Mouse (Mus musculus): ENCODE results near the gene Tnp2. TPM values are rescaled to one million over a fixed set of nuclear protein-coding genes. Genes with fewer than 3 reads are reported as not detected.

Tnp2 gene
- polyA plus RNA-seq, 1 experiment from 2014 or later, result not detected

DNA sequence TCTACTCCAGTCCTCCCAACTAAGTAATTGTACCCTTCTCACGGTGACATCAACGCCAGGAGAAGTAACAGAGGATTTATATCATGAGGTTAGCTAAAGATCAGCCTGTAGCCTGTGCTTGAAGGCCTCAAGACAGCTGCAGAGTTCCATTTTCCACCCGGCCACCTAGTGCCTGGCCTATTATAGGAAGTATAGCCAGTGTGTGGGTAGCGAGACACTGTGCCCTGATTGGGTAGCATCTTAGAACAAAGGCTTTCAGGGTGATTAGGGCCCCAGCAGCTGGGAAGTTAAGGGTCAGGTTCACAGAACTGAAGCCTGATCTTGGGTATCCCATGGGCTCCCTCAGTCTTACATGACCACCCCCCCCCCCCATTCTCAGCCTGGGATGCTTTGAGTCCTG, 406 bp upstream of the Tnp2 start:
- Histone ChIP-seq H3K9me3 (replicated peaks) (no peaks in the 10 kb centered on the region), H3K4me1 (replicated peaks) (peaks cover 35% of the 10 kb centered on the region), H3K4me2 (no peak overlapping the region), H3K9ac (no peak overlapping the region), H3K4me3 (no peak overlapping the region), H3K27ac (no peak overlapping the region), H3K27me3 (no peaks in the 10 kb centered on the region; the same call in 1 of the 2 replicates), H3K36me3 (no peaks in the 10 kb centered on the region)
- ATAC-seq (replicated peaks; ENCODE audit: insufficient number of reproducible peaks, insufficient read depth, low FRiP score, low read depth), result no peak
- 65% methylated on average over 4 of the region's 4 CpGs for WGBS

DNA sequence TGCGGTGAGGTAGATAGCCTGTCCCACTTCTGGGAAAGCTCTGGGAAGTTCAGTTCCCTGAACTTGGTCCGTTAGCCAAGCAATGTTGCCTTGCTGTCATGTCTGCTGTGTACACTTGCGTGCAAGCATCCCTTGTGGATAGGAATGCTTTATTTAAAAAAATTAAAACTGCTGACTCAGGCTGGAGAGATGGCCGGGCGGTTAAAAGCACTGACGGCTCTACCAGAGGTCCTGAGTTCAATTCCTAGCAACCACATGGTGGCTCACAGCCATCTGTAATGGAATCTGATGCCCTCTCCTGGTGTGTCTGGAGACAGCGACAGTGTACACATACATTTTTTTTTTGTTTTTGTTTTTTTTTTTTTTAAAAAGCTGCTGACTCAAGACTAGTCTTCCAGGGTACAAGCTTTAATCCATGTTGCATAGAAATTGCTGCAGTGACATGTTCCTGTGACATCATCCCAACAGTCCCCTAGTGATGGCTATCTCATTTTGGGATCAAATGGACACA, 857 bp downstream of the Tnp2 start:
- no peaks in the 10 kb centered on the region; the same call in 1 of the 2 replicates for H3K27me3 ChIP-seq
- no peaks in the 10 kb centered on the region for H3K9me3 ChIP-seq (replicated peaks)
- peak overlapping the region; percentile 17; the same call in 1 of the 2 replicates for H3K4me2 ChIP-seq
- H3K9ac ChIP-seq, result no peak overlapping the region
- H3K27ac ChIP-seq, result peak overlapping the region; percentile 99
- H3K4me1 ChIP-seq (replicated peaks), result peaks cover 46% of the 10 kb centered on the region
- H3K4me3 ChIP-seq, result no peak overlapping the region
- no peak for ATAC-seq (replicated peaks; ENCODE audit: insufficient number of reproducible peaks, insufficient read depth, low FRiP score, low read depth)
- 66% methylated on average over 7 of the region's 7 CpGs for WGBS
- H3K36me3 ChIP-seq, result no peaks in the 10 kb centered on the region

DNA sequence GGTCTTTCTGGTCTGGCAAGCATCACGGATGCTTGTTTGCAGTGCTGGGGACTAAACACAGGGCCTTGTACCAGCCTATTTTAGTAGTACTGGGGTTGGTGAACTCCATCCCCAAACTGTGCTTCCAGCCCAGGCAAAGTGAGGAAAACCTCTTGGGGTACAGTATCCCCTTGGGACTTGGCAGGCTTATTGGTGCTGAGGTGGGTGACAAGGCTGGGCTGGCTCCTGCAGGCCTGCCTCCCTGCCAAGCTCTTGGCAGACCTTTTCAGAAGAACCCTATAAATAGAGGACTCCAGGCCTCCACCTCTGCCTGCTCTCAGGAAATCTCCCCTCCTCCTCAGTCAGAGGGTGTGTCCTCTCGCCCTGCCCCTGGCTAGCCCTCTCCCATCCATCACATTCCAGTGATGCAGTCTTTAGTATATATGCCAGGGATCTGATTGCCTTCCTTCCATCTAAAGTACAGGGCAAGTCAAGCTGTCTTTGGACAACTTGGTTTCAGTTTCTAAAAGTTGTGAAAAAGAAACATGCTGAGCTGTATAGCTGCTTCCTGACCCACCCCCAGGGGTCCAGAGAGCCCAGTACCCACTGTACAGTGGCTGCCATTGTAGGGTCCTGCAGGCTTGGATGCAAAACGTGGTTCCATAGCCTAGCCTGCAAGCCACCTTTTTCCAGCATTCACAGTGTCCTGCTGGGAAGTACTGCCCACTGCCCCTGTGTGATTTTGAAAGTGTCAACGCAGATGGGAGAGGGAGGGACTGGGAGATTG, 1.5 kb downstream of the Tnp2 start:
- Histone ChIP-seq H3K27me3 (no peaks in the 10 kb centered on the region; the same call in 1 of the 2 replicates), H3K36me3 (no peaks in the 10 kb centered on the region), H3K4me2 (peak overlapping the region; percentile 97), H3K27ac (peak overlapping the region; percentile 99), H3K9me3 (replicated peaks) (no peaks in the 10 kb centered on the region), H3K4me3 (no peak overlapping the region; the same call in 1 of the 2 replicates), H3K9ac (no peak overlapping the region), H3K4me1 (replicated peaks) (peaks cover 52% of the 10 kb centered on the region)
- no peak for ATAC-seq (replicated peaks; ENCODE audit: insufficient number of reproducible peaks, insufficient read depth, low FRiP score, low read depth)
- 40% methylated on average over 4 of the region's 4 CpGs for WGBS

DNA sequence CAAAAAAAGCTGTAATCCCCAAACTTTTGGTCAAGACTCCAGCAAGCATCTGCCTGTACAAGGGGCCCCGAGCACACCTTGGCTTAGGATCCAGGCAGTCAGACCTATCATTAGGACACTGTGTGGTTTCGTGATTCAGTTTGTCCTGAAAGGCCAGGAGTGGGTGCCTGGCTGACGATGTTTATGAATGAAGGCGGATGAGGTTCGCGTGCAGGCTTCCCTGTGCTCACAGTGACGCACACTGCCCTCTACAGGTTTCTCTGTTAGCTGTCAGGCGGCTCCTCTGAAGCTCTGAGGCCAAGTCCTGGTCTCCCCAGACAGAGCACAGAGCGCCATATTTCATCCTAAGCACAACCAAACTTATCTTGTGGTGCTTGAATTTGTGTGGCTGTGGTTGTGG, 2.2 kb downstream of the Tnp2 start:
- no peaks in the 10 kb centered on the region; the same call in 1 of the 2 replicates for H3K27me3 ChIP-seq
- H3K4me3 ChIP-seq, result peak overlapping the region; percentile 85
- peaks cover 59% of the 10 kb centered on the region for H3K4me1 ChIP-seq (replicated peaks)
- H3K36me3 ChIP-seq, result no peaks in the 10 kb centered on the region
- H3K9ac ChIP-seq, result peak overlapping the region; percentile 77
- peak overlapping the region; percentile 97 for H3K4me2 ChIP-seq
- peak; percentile 16; the same call in 1 of the 2 replicates for ATAC-seq (replicated peaks; ENCODE audit: insufficient number of reproducible peaks, insufficient read depth, low FRiP score, low read depth)
- no peaks in the 10 kb centered on the region for H3K9me3 ChIP-seq (replicated peaks)
- H3K27ac ChIP-seq, result peak overlapping the region; percentile 99
- 3% methylated on average over 9 of the region's 9 CpGs for WGBS

DNA sequence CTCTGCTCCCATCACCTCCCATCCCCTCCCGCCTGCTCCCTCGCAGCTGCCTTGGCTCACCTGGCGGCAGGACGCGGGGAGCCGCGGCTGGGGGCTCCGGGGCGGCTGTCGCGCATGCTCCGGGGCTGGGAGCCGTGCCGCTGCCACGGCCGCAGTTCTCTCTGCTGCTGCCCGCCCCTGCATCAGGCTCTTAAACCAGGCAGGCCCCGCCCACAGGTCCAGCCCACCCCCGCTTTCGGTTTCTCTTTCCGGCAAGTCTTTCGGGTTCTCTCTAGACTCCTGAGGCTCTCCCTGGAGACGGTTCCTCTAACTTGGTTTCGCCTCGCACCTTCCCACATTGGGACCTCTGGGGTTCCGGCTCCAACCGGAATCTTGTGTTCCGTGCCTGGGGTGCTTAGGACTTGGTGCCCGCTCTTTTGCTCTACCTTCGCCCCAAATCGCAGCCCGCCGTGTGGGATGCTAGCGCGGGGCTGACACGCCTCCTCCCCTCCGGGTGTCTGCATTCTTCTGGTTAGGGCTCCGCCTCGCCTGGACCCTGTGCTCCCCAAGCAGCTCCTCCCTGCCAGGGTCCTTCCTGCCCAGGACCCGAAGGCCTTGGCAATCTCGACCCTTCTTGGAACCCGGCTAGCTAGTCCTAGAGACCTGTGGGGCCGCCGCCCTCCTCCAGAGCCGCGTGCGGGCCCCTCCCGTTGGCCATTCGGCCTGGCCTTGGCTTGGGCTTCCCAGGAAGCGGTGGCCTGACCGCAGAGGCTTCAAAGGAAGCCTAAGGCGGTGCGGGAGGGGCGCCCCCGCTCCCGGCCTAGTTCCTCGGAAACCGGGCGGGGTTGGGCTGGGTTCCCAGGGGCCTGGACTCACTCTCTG, 2.9 kb downstream of the Tnp2 start, which contains the start of gene Socs1:
Socs1 (minus strand) TSS at position 166 of the 861 bp plus-strand sequence.
- no peaks in the 10 kb centered on the region for H3K36me3 ChIP-seq
- peak; percentile 84 for ATAC-seq (replicated peaks; ENCODE audit: insufficient number of reproducible peaks, insufficient read depth, low FRiP score, low read depth)

DNA sequence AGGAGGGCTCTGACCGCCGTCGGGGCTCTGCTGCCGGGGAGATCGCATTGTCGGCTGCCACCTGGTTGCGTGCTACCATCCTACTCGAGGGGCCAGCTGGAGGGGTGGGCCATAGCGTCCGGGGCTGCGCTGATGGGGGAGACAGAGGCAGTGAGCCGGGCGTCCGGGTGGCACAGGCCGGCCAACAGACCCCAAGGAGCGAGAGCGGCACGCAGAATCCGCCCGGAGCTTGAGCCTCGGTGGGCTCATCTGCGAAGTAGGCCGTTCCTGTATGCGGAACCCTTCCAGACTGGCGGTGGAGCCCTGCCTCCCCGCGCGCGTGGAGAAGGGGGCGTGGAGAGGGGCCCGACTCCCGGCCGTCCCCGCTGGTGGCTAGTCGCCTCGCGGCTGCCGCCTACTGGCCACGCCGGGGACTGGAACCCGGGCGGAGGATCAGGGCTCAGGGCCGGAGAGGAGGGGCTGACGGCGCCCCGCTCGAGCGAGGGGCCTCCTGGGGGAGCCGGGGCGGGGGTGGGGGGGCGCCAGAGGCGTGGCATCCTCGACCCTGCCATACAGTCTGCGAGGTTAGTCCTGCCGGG, 3.6 kb downstream of the Tnp2 start:
- peak; percentile 72 for ATAC-seq (replicated peaks; ENCODE audit: insufficient number of reproducible peaks, insufficient read depth, low FRiP score, low read depth)
- peaks cover 69% of the 10 kb centered on the region for H3K4me1 ChIP-seq (replicated peaks)
- WGBS, result under 1% methylated on average over 55 of the region's 55 CpGs

More for the DNA sequence above, 2.9 kb downstream of the Tnp2 start, which contains the start of gene Socs1:
- peaks cover 63% of the 10 kb centered on the region for H3K4me1 ChIP-seq (replicated peaks)
- H3K4me2 ChIP-seq, result peak within 1 kb of the TSS; percentile 97
- WGBS, result under 1% methylated on average over 59 of the region's 59 CpGs
- peak within 1 kb of the TSS; percentile 77 for H3K9ac ChIP-seq
- H3K9me3 ChIP-seq (replicated peaks), result no peaks in the 10 kb centered on the region
- peak within 1 kb of the TSS; percentile 85 for H3K4me3 ChIP-seq
- H3K27ac ChIP-seq, result peak within 1 kb of the TSS; percentile 99
- H3K27me3 ChIP-seq, result no peaks in the 10 kb centered on the region; the same call in 1 of the 2 replicates

DNA sequence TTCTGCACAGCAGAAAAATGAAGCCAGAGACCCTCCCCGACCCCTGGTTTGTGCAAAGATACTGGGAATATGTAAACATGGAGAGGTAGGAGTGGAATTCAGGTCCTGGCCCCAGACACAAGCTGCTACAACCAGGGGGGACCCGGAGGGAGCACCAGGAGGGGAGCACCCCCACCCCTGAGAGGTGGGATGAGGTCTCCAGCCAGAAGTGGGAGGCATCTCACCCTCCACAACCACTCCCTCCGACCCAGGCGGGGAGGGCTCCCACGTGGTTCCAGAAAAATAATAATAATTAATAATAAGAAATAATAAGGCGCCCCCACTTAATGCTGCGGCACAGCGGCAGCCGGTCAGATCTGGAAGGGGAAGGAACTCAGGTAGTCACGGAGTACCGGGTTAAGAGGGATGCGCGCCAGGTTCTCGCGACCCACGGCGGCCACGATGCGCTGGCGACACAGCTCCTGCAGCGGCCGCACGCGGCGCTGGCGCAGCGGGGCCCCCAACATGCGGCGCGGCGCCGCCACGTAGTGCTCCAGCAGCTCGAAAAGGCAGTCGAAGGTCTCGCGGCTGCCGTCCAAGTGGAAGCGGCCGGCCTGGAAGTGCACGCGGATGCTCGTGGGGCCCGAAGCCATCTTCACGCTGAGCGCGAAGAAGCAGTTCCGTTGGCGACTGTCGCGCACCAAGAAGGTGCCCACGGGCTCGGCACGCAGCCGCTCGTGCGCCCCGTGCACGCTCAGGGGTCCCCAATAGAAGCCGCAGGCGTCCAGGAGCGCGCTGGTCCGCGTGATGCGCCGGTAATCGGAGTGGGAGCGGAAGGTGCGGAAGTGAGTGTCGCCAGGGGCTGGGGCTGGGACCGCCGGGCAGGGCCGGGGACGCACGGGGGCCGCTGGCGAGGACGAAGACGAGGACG, 4.3 kb downstream of the Tnp2 start:
- ATAC-seq (replicated peaks; ENCODE audit: insufficient number of reproducible peaks, insufficient read depth, low FRiP score, low read depth), result peak; percentile 0; the same call in 1 of the 2 replicates
- peak overlapping the region; percentile 77 for H3K9ac ChIP-seq
- H3K4me2 ChIP-seq, result peak overlapping the region; percentile 97
- H3K36me3 ChIP-seq, result no peaks in the 10 kb centered on the region
- no peaks in the 10 kb centered on the region for H3K9me3 ChIP-seq (replicated peaks)
- no peaks in the 10 kb centered on the region for H3K27me3 ChIP-seq
- H3K4me1 ChIP-seq (replicated peaks), result peaks cover 69% of the 10 kb centered on the region
- H3K27ac ChIP-seq, result peak overlapping the region; percentile 99
- peak overlapping the region; percentile 85 for H3K4me3 ChIP-seq
- WGBS, result 2% methylated on average over 81 of the region's 81 CpGs

More for the DNA sequence above, 3.6 kb downstream of the Tnp2 start:
- Histone ChIP-seq H3K4me2 (peak overlapping the region; percentile 97), H3K4me3 (peak overlapping the region; percentile 85), H3K9ac (peak overlapping the region; percentile 77), H3K36me3 (no peaks in the 10 kb centered on the region), H3K27ac (peak overlapping the region; percentile 99), H3K9me3 (replicated peaks) (no peaks in the 10 kb centered on the region), H3K27me3 (no peaks in the 10 kb centered on the region; the same call in 1 of the 2 replicates)

DNA sequence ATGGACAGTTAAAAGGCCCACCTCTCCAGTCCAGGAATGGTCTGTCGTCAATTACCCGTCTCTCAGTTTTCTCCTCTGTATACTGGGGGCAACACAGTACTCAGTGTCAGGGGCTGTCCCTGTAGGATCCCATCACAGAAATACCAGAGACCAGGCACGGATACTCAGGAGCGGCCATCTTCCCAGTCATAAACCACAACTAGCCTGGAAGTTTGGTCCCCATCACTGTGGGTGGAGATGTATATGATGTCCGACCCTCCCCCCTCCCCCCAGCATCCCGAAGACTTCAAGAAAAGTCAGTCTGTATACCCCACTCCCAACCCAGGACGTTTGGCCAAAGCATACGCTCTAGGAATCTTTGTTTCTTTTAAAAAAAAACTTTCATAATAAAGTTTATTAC, 5.0 kb downstream of the Tnp2 start:
- no peaks in the 10 kb centered on the region for H3K27me3 ChIP-seq
- H3K4me1 ChIP-seq (replicated peaks), result peaks cover 68% of the 10 kb centered on the region
- peak overlapping the region; percentile 85 for H3K4me3 ChIP-seq
- H3K36me3 ChIP-seq, result no peaks in the 10 kb centered on the region
- H3K9ac ChIP-seq, result no peak overlapping the region
- no peaks in the 10 kb centered on the region for H3K9me3 ChIP-seq (replicated peaks)
- peak overlapping the region; percentile 74; the same call in 1 of the 2 replicates for H3K27ac ChIP-seq
- WGBS, result 51% methylated on average over 8 of the region's 8 CpGs
- ATAC-seq (replicated peaks; ENCODE audit: insufficient number of reproducible peaks, insufficient read depth, low FRiP score, low read depth), result no peak
- peak overlapping the region; percentile 97 for H3K4me2 ChIP-seq

DNA sequence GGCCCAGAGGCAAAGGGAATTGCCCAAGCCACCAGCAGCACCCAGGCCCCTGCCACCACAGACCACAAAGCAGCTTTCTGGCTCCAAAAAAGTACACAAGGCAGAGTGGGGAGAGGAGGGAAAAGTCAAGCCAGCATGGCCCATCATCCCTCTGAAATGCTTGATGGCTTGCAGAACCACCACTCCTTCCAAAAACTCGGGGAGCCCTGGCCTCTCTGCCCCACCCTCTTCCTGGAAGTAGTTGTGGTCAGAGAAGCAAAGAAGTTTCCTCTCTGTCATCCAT, 5.4 kb downstream of the Tnp2 start:
- no peaks in the 10 kb centered on the region for H3K27me3 ChIP-seq
- ATAC-seq (replicated peaks; ENCODE audit: insufficient number of reproducible peaks, insufficient read depth, low FRiP score, low read depth), result no peak
- H3K9ac ChIP-seq, result no peak overlapping the region
- H3K4me2 ChIP-seq, result peak overlapping the region; percentile 97
- H3K4me3 ChIP-seq, result peak overlapping the region; percentile 85
- peaks cover 66% of the 10 kb centered on the region for H3K4me1 ChIP-seq (replicated peaks)
- H3K9me3 ChIP-seq (replicated peaks), result no peaks in the 10 kb centered on the region
- H3K27ac ChIP-seq, result peak overlapping the region; percentile 74
- H3K36me3 ChIP-seq, result no peaks in the 10 kb centered on the region
- WGBS, result 21% methylated on average over 1 of the region's 1 CpGs
